Mouse (Mus musculus) forebrain, embryonic 15.5 days (tissue): ENCODE measurements around the gene Afmid. TPM values are rescaled to one million over a fixed set of nuclear protein-coding genes. Genes with fewer than 3 reads are reported as not detected.

Experiments
- ATAC-seq: fragments of 200-750 bp; cut with Nextera tagmentation; replicated peaks from 2 replicates; pipeline ENCODE4 v1.8.0; 2017; ENCODE audit warnings: mild to moderate bottlenecking, moderate TSS enrichment, moderate library complexity
- H3K27ac ChIP-seq: fragments of 300-500 bp; sonication (generic); replicated peaks from 2 replicates; pipeline ENCODE4 v1.5.1; 2015; ENCODE audit warnings: mild to moderate bottlenecking, inconsistent platforms
- H3K27me3 ChIP-seq: fragments of 300-500 bp; sonication (generic); 2 replicates; pipeline ENCODE4 v1.6.1; 2015; ENCODE audit warnings: inconsistent platforms
- H3K36me3 ChIP-seq: fragments of 300-500 bp; sonication (generic); 2 replicates; pipeline ENCODE4 v1.6.1; 2015; ENCODE audit warnings: mild to moderate bottlenecking, inconsistent platforms
- H3K4me1 ChIP-seq: fragments of 300-500 bp; sonication (generic); 2 replicates; pipeline ENCODE4 v1.6.1; 2015; ENCODE audit warnings: inconsistent platforms
- H3K4me2 ChIP-seq: fragments of 300-500 bp; sonication (generic); replicated peaks from 2 replicates; pipeline ENCODE4 v1.6.1; 2015; ENCODE audit warnings: mild to moderate bottlenecking, inconsistent platforms
- H3K4me3 ChIP-seq: fragments of 300-500 bp; sonication (generic); 2 replicates; pipeline ENCODE4 v1.5.1; 2015; ENCODE audit warnings: mild to moderate bottlenecking, inconsistent platforms
- H3K9ac ChIP-seq: fragments of 300-500 bp; sonication (generic); replicated peaks from 2 replicates; pipeline ENCODE4 v1.6.1; 2015; ENCODE audit warnings: mild to moderate bottlenecking, inconsistent platforms
- H3K9me3 ChIP-seq: fragments of 300-500 bp; sonication (generic); 2 replicates; pipeline ENCODE4 v1.6.1; 2016; ENCODE audit warnings: inconsistent platforms
- WGBS: fragments of 180-500 bp; shearing (Covaris S2); methylation state at CpG from one replicate; pipeline ENCODE4 v1.1.7; 2015; ENCODE audit warnings: mixed read lengths; 5-methylcytosine and 5-hydroxymethylcytosine counted together
- polyA plus RNA-seq: library from polyadenylated mRNA; unstranded; fragments of >200 nt; fragmentation: Nextera tagmentation; extraction: Ambion mirVana; gene quantifications from 2 replicates; pipeline ENCODE4 v1.2.1, GENCODE M21; 2015

Gene Afmid
- polyA plus RNA-seq, result 5.3 and 6.4 TPM in 2 replicates

- Histone ChIP-seq H3K27me3 (no peaks in the 10 kb centered on the region), H3K27ac (peak within 1 kb of the TSS; percentile 64), H3K4me3 (peak within 1 kb of the TSS; percentile 48), H3K9ac (peak within 1 kb of the TSS; percentile 52), H3K4me2 (peak within 1 kb of the TSS; percentile 85), H3K9me3 (no peaks in the 10 kb centered on the region), H3K36me3 (no peaks in the 10 kb centered on the region), H3K4me1 (peaks cover 52% of the 10 kb centered on the region)
- peak; percentile 55 for ATAC-seq
- under 1% methylated on average over 34 of the region's 34 CpGs for WGBS
These were observed at the start of gene Afmid, which contains the start of gene Tk1 for GRCm38 (mm10) chr11:117825333-117826101. Gene Afmid (plus strand): TSS chr11:117825924. Gene Tk1 (minus strand): TSS chr11:117826092.

GRCm38 (mm10) chr11:117776085-117776792, 49.5 kb upstream of the Afmid start:
- Histone ChIP-seq H3K9ac (no peak overlapping the region), H3K27me3 (peaks cover 19% of the 10 kb centered on the region), H3K9me3 (no peaks in the 10 kb centered on the region), H3K27ac (no peak overlapping the region), H3K4me1 (peaks cover 20% of the 10 kb centered on the region), H3K4me2 (no peak overlapping the region), H3K4me3 (no peak overlapping the region), H3K36me3 (no peaks in the 10 kb centered on the region)
- no peak for ATAC-seq
- WGBS, result 92% methylated on average over 14 of the region's 14 CpGs

- no peak for ATAC-seq
- no peak overlapping the region for H3K4me3 ChIP-seq
- 85% methylated on average over 5 of the region's 5 CpGs for WGBS
- H3K27me3 ChIP-seq, result peaks cover 28% of the 10 kb centered on the region
- H3K9me3 ChIP-seq, result no peaks in the 10 kb centered on the region
- H3K4me2 ChIP-seq, result no peak overlapping the region
- H3K4me1 ChIP-seq, result peaks cover 21% of the 10 kb centered on the region
- H3K27ac ChIP-seq, result no peak overlapping the region
- no peak overlapping the region for H3K9ac ChIP-seq
- H3K36me3 ChIP-seq, result no peaks in the 10 kb centered on the region
These were observed 48.6 kb upstream of the Afmid start for GRCm38 (mm10) chr11:117777111-117777510.

DNA sequence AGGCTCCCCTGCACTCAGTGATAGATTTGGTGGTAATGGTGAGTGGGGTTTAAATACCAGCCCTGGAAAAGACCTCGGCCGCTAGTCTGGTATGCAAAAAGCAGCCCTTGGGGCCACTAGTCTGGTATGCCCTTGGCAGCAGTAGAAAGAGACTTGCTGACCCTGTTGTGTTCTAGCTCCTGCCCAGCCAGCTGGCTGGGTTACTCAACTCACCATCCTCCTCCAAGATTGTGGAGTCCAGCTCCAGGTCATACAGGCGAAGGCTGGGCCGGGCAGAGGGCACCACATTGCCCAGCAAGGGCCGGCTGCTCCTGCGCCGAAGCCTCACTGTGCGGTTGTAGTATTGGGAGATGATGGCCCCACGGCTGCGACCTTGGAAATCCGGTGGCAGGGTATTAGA, 47.7 kb upstream of the Afmid start:
- Histone ChIP-seq H3K4me2 (no peak overlapping the region), H3K9me3 (no peaks in the 10 kb centered on the region), H3K27ac (no peak overlapping the region), H3K4me1 (peaks cover 26% of the 10 kb centered on the region), H3K4me3 (no peak overlapping the region), H3K36me3 (no peaks in the 10 kb centered on the region), H3K27me3 (peaks cover 32% of the 10 kb centered on the region), H3K9ac (no peak overlapping the region)
- whole genome bisulfite sequencing, result 96% methylated on average over 11 of the region's 11 CpGs
- no peak for ATAC-seq

DNA sequence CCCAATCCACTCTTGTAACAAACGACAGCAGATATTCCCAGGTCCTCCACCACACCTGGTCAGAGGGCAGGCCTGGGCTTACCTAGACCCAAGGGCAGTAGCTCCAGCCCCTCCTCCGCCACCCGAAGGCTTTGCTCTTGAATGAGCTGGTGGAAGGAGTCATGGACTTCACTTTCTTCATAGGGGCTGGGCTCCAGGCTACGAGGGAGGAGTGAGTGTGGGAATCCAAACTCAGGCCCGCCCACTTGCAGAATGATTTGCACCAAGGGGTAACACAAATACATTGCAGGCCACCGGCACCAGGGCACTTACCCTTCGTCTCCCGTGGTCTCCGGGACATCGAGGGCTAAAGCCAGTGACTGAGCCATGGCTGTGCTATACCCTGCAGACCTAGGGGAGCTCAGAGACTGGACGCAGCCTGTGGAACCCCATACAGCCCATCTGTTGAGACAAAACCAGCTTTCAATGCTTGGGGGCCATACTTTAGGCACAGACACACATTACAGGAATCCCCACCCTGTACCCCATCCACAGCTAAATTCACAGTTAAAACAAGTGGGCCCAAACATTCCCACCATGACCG, 46.8 kb upstream of the Afmid start:
- Histone ChIP-seq H3K27me3 (peaks cover 35% of the 10 kb centered on the region), H3K27ac (no peak overlapping the region), H3K9me3 (no peaks in the 10 kb centered on the region), H3K4me2 (no peak overlapping the region), H3K9ac (no peak overlapping the region), H3K4me1 (peaks cover 31% of the 10 kb centered on the region), H3K36me3 (no peaks in the 10 kb centered on the region), H3K4me3 (no peak overlapping the region)
- 70% methylated on average over 12 of the region's 12 CpGs for WGBS
- ATAC-seq, result no peak

GRCm38 (mm10) chr11:117779434-117780198, 46.1 kb upstream of the Afmid start:
- H3K4me2 ChIP-seq, result peak overlapping the region; percentile 37
- H3K36me3 ChIP-seq, result no peaks in the 10 kb centered on the region
- no peaks in the 10 kb centered on the region for H3K9me3 ChIP-seq
- peak overlapping the region; percentile 20 for H3K4me3 ChIP-seq
- peak overlapping the region; percentile 32 for H3K9ac ChIP-seq
- H3K27me3 ChIP-seq, result peaks cover 35% of the 10 kb centered on the region
- 6% methylated on average over 38 of the region's 38 CpGs for whole genome bisulfite sequencing
- 0 out of 2 replicates have a peak, but pooled peaks have one; percentile 27 for ATAC-seq
- peaks cover 31% of the 10 kb centered on the region for H3K4me1 ChIP-seq
- peak overlapping the region; percentile 56 for H3K27ac ChIP-seq

- no peaks in the 10 kb centered on the region for H3K9me3 ChIP-seq
- WGBS, result under 1% methylated on average over 17 of the region's 17 CpGs
- peak overlapping the region; percentile 37 for H3K4me2 ChIP-seq
- ATAC-seq, result 0 out of 2 replicates have a peak, but pooled peaks have one; percentile 9
- peak overlapping the region; percentile 32 for H3K9ac ChIP-seq
- H3K4me3 ChIP-seq, result peak overlapping the region; percentile 20
- peak overlapping the region; percentile 56; the same call in 1 of the 2 replicates for H3K27ac ChIP-seq
- peaks cover 31% of the 10 kb centered on the region for H3K4me1 ChIP-seq
- H3K36me3 ChIP-seq, result no peaks in the 10 kb centered on the region
- peaks cover 35% of the 10 kb centered on the region for H3K27me3 ChIP-seq
These were observed 45.6 kb upstream of the Afmid start for GRCm38 (mm10) chr11:117780199-117780515.

GRCm38 (mm10) chr11:117780582-117781111, 45.1 kb upstream of the Afmid start:
- Histone ChIP-seq H3K9ac (peak overlapping the region; percentile 32; the same call in 1 of the 2 replicates), H3K27me3 (peaks cover 35% of the 10 kb centered on the region)
- WGBS, result 3% methylated on average over 19 of the region's 19 CpGs

GRCm38 (mm10) chr11:117781199-117781821, 44.4 kb upstream of the Afmid start:
- no peaks in the 10 kb centered on the region for H3K36me3 ChIP-seq
- ATAC-seq, result no peak
- no peak overlapping the region for H3K9ac ChIP-seq
- WGBS, result 22% methylated on average over 18 of the region's 18 CpGs
- no peak overlapping the region for H3K27ac ChIP-seq
- peak overlapping the region; percentile 37; the same call in 1 of the 2 replicates for H3K4me2 ChIP-seq
- peaks cover 35% of the 10 kb centered on the region for H3K27me3 ChIP-seq
- peaks cover 31% of the 10 kb centered on the region for H3K4me1 ChIP-seq
- H3K4me3 ChIP-seq, result peak overlapping the region; percentile 20; the same call in 1 of the 2 replicates
- H3K9me3 ChIP-seq, result no peaks in the 10 kb centered on the region

More at GRCm38 (mm10) chr11:117780582-117781111, 45.1 kb upstream of the Afmid start:
- H3K4me1 ChIP-seq, result peaks cover 31% of the 10 kb centered on the region
- no peaks in the 10 kb centered on the region for H3K36me3 ChIP-seq
- peak overlapping the region; percentile 20 for H3K4me3 ChIP-seq
- H3K9me3 ChIP-seq, result no peaks in the 10 kb centered on the region
- no peak overlapping the region; the same call in 1 of the 2 replicates for H3K27ac ChIP-seq
- peak overlapping the region; percentile 37 for H3K4me2 ChIP-seq
- ATAC-seq, result no peak

- WGBS, result 39% methylated on average over 24 of the region's 24 CpGs
- H3K27ac ChIP-seq, result no peak within 1 kb of the TSS
These were observed 43.6 kb upstream of the Afmid start, which contains the start of the genes Tmc8 and Tmc6 for GRCm38 (mm10) chr11:117781993-117782704. Gene Tmc8 (plus strand): TSS chr11:117782076. Gene Tmc6 (minus strand): TSS chr11:117782198.

More at GRCm38 (mm10) chr11:117781993-117782704, 43.6 kb upstream of the Afmid start, which contains the start of the genes Tmc8 and Tmc6:
- Histone ChIP-seq H3K4me3 (peak within 1 kb of the TSS; percentile 33), H3K27me3 (peaks cover 35% of the 10 kb centered on the region), H3K9me3 (no peaks in the 10 kb centered on the region), H3K4me1 (peaks cover 31% of the 10 kb centered on the region), H3K9ac (peak within 1 kb of the TSS; percentile 36), H3K4me2 (peak within 1 kb of the TSS; percentile 61), H3K36me3 (no peaks in the 10 kb centered on the region)
- no peak for ATAC-seq
